Mouse (Mus musculus): ENCODE data around the gene Olfr558.

Olfr558 gene

DNA sequence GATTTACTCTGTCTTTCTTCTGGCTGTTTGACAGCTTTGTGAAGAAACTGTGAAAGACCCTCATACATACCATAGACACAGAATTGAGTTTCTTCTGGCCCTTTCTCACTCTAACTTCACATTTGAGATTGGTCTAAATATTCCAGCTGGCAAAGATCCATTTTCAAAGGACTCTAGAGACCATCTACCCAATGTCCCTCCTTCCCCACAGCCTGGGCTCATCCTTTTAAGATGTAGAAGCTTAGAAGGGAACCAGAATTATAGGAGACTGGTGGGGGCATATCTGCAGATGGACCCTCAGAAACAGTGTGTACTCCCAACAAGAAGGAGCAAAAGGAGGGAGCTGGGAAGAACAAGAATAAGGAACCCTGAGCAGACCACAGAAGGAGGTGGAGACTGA, at the start of gene Olfr558:
Gene Olfr558 (plus strand): TSS at position 301 of the 400 bp plus-strand sequence.
- DNase-seq = no peak

DNA sequence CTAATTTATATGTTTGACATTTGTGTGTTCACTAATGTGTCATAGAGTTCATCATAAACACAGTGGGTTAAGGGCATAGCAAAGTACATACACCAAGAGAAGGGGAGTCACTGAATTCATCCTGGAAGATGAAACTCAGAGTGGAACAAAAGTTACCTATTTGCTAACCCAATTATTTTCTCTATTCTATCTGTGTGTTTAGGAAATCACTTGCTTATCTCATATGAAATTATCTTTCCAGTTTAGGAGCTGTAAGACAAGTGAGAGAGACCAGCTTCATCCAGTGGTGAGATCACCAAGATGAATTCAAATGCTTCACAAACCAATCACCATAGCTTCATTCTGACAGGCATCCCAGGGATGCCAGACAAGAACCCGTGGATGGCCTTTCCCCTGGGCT, 43.5 kb upstream of the Olfr558 start, which contains the start of gene Olfr555:
Gene Olfr555 (plus strand): TSS at position 301 of the 400 bp plus-strand sequence.
- no peak for DNase-seq

GRCm38 (mm10) chr7:102664599-102664998, 37.4 kb upstream of the Olfr558 start, which contains the start of gene Olfr556:
Gene Olfr556 (plus strand): TSS chr7:102664899.
- no peak for DNase-seq

DNA sequence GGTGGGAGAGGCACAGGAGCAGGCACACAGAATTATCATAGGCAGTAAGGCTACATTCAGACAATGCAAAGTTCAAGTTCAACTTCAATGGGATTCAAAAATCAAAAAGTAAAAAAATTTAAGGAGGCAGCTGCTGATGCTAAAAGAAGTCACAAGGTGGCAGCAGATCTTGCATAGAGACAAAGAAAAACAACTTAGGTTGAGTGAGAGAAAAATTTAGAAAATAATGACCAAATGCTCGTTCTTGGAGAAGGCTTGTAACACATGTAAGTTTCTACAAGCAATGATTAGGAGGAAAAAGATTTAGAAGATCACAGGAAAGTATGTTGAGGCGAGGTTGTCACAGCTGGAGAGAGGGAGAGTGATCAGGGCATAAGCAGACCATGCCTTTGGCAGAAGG, 36.6 kb upstream of the Olfr558 start:
- no peak for DNase-seq

GRCm38 (mm10) chr7:102676225-102676624, 25.8 kb upstream of the Olfr558 start:
- no peak for DNase-seq

DNA sequence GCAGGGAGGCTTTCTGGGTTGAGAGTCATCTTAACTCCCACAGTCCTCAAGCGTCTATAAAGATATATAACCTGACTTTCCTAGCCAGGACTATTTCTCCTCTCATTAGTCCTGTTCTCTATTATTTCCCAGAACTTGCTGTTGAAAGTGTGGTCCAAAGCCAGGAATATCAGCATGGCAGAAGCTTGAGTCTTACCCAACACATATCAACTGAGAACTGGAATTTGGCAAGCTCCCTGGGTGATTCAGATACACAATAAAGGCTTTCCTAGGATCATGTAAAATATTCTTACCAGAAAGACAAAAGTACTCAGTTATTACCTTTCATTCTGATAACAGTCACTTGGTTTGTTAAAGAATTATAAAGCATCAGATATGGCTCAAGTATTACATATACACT, 20.1 kb upstream of the Olfr558 start:
- DNase-seq = no peak

- peak; percentile 70 to 72 for DNase-seq
Measured at GRCm38 (mm10) chr7:102686944-102687501, 15.0 kb upstream of the Olfr558 start, which contains the start of gene Trim68. Gene Trim68 (minus strand): TSS chr7:102687327.

GRCm38 (mm10) chr7:102695358-102696125, 6.5 kb upstream of the Olfr558 start, which contains the start of gene Olfr557:
Gene Olfr557 (plus strand): TSS chr7:102695910.
- DNase-seq = peak; percentile 9 to 24

DNA sequence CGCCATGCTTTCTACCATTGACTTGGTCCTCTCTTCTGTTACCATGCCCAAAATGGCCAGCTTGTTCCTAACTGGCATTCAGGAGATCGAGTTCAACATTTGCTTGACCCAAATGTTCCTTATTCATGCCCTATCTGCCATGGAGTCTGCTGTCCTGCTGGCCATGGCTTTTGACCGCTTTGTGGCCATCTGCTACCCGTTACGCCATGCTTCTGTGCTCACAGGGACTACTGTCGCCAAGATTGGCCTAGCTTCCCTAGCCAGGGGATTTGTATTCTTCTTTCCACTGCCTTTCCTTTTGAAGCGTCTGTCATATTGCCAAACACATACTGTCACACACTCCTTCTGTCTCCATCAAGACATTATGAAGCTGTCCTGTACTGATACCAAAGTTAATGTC, 3.6 kb upstream of the Olfr558 start:
- peak; percentile 25 to 42 for DNase-seq

GRCm38 (mm10) chr7:102718970-102719369, 17.0 kb downstream of the Olfr558 start, which contains the start of gene Olfr33:
Gene Olfr33 (minus strand): TSS chr7:102719070.
- DNase-seq = no peak

- DNase-seq = no peak
Measured at GRCm38 (mm10) chr7:102727391-102727790, 25.4 kb downstream of the Olfr558 start, which contains the start of gene Olfr559. Gene Olfr559 (minus strand): TSS chr7:102727491.

DNA sequence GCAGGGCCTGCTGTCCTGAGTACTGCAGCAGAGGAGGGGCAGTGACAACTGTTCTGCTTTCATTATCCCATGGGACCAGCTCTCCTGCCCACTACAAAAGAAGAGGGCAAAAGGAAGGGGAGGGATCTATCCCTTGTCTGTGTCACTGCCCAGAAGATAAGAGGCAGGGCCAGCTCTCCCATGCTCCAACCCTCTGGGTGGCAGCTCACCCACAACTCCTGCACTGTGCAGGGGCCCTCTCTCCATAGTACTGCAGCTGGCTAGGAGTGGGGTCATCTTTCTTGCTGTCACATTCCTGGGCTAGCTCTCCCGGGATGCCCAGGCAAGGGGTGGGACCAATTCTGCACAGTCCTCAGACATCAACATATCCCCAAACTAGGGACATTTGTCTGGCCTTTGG, 31.8 kb downstream of the Olfr558 start:
- no peak for DNase-seq

- no peak for DNase-seq
Measured at GRCm38 (mm10) chr7:102737705-102738104, 35.7 kb downstream of the Olfr558 start.

- DNase-seq = no peak
Measured at GRCm38 (mm10) chr7:102752086-102752485, 50.1 kb downstream of the Olfr558 start.

DNA sequence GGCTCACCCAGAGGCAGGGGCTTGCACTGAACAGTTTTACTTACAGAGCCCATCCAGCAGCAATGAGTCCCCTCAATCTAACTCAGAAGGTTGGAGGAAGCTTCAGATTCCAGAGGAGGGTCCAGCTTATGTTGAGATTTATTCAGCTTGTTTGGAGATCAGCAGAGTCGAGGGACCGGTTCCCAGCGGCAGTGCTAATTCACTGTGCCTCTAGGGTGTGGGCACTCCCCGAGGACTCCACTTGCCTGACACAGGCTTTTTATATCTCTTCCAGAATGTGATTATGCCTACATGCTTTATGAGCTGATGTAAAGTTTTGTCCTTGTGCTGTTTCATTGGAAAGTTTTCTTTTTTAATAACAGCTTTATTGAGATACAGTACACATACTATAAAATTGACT, 57.3 kb downstream of the Olfr558 start, which contains the start of the genes Olfr560 and Olfr78:
Gene Olfr560 (minus strand): TSS at position 101 of the 400 bp plus-strand sequence.
Gene Olfr78 (minus strand): TSS at position 206 of the 400 bp plus-strand sequence.
- DNase-seq = no peak

All from cerebellum, postnatal 36 days (tissue).